Comparison of ENCODE assay signal across 19 mouse cellular contexts in the genomic region with DNA sequence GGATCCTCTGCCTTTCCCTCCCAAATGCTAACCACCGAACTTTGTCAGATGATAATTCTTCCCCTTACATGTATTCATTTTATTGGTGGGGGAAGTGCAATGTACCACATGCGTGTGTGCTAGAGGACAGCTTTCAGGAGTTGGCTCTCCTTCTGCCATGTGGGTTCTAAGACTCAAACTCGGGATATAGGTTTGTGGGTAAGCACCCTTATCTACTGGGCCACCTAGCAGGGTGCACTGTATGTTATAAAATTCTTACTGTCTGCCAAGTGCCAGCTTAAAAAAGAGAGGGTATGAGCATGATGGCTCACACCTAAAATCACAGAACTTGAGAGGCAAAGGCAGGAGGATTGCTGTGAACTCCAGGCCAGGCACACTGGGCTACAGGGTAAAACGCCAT. TPM values are rescaled to one million over a fixed set of nuclear protein-coding genes. Genes with fewer than 3 reads are reported as not detected.
"Had no signal": no experiment of that assay in that cellular context is flagged by ENCODE, and none has a peak within 500 bp of the region (broad histone marks: within the 10 kb centered on the region; RNA-seq: fewer than 3 reads in every experiment).

No protein-coding gene starts in this region.

- H3K9ac ChIP-seq: limb, embryonic 12.5 days; lung, embryonic 15.5 days; midbrain, embryonic 13.5 days had no signal

- H3K4me1 ChIP-seq: limb, embryonic 12.5 days; lung, embryonic 15.5 days; midbrain, embryonic 13.5 days had no signal

- H3K4me3 ChIP-seq: limb, embryonic 12.5 days; lung, embryonic 15.5 days; midbrain, embryonic 13.5 days had no signal

- H3K27ac ChIP-seq: kidney, postnatal 0 days; limb, embryonic 12.5 days; lung, embryonic 15.5 days; macrophage; midbrain, embryonic 13.5 days had no signal

- H3K27me3 ChIP-seq: lung, embryonic 15.5 days; midbrain, embryonic 13.5 days had no signal

- H3K36me3 ChIP-seq: limb, embryonic 12.5 days; lung, embryonic 15.5 days; midbrain, embryonic 13.5 days had no signal

- ATAC-seq: midbrain, embryonic 13.5 days had no signal

- DNase-seq: kidney, adult 9 months; kidney, postnatal 36 days; layer of hippocampus, adult 9-11 months; layer of hippocampus, postnatal 36 days; lung, postnatal 14 days; right cerebral cortex, adult 18-20 months; right cerebral cortex, postnatal 25 days; thymus, postnatal 36 days had no signal

- H3K4me2 ChIP-seq: limb, embryonic 12.5 days; lung, embryonic 15.5 days; midbrain, embryonic 13.5 days had no signal

- H3K9me3 ChIP-seq: limb, embryonic 12.5 days; lung, embryonic 15.5 days; midbrain, embryonic 13.5 days had no signal

RNA-seq across cellular contexts. Expression of a gene that starts 14.5 kb away (rescaled TPM):
- total RNA-seq: layer of hippocampus, adult 18-20 months; layer of hippocampus, postnatal 36 days; left cerebral cortex, postnatal 36 days; liver, adult 2 months; midbrain, postnatal 0 days had no signal
- polyA plus RNA-seq: liver, adult 2 months; macrophage; midbrain, postnatal 0 days; small intestine, adult 2 months had no signal

RNA-seq across cellular contexts. Expression of a gene that starts 55.4 kb away (rescaled TPM):
- total RNA-seq: layer of hippocampus, adult 18-20 months; layer of hippocampus, postnatal 36 days; left cerebral cortex, postnatal 36 days; liver, adult 2 months; midbrain, postnatal 0 days had no signal
- polyA plus RNA-seq: kidney, postnatal 0 days; limb, embryonic 12.5 days; macrophage; midbrain, embryonic 13.5 days; midbrain, postnatal 0 days; neural tube, embryonic 14.5 days; small intestine, adult 2 months had no signal
